Mouse (Mus musculus): ENCODE results near the gene Cd164l2.

- TF ChIP-seq CTCF (IDR thresholded peaks at IDR 0.05; ENCODE audit: control insufficient read depth, insufficient read depth, insufficient read length) (no peak), FOSL1 (IDR thresholded peaks at IDR 0.05; ENCODE audit: insufficient read depth, low read length, poor library complexity, severe bottlenecking) (no peak), MAX (IDR thresholded peaks at IDR 0.05) (no peak), MYOD1 (IDR thresholded peaks at IDR 0.05; ENCODE audit: control insufficient read depth, insufficient read length, low read depth) (no peak), USF1 (IDR thresholded peaks at IDR 0.05; ENCODE audit: low read depth) (no peak), MYOG (IDR thresholded peaks at IDR 0.05; ENCODE audit: control insufficient read depth, extremely low read depth, insufficient read length) (no peak), CEBPB (IDR thresholded peaks at IDR 0.05; ENCODE audit: low read depth) (no peak)
Observed at GRCm38 (mm10) chr4:133186856-133187255, 25.1 kb upstream of the Cd164l2 start.
